Mouse (Mus musculus) ovary, postnatal 36 days (tissue): ENCODE measurements around the gene Tex14.
A peak's percentile ranks its signal among the peaks of the same experiment; 100 is the strongest.

Source experiments
- DNase-seq: peaks from one replicate; pipeline ENCODE4 v3.0.0; 2022; ENCODE audit warnings: low spot score, mixed read lengths

Tex14 gene

GRCm38 (mm10) chr11:87571361-87571950, 166.6 kb downstream of the Tex14 start:
- no peak for DNase-seq

- DNase-seq: no peak
These were observed 168.9 kb downstream of the Tex14 start for GRCm38 (mm10) chr11:87573751-87574150.

GRCm38 (mm10) chr11:87574520-87575180, 169.8 kb downstream of the Tex14 start:
- DNase-seq: no peak

- DNase-seq: no peak
These were observed 172.9 kb downstream of the Tex14 start for GRCm38 (mm10) chr11:87577601-87578248.

GRCm38 (mm10) chr11:87578249-87578962, 173.5 kb downstream of the Tex14 start:
- peak; percentile 68 for DNase-seq

- DNase-seq: no peak
These were observed 174.2 kb downstream of the Tex14 start for GRCm38 (mm10) chr11:87578963-87579601.

GRCm38 (mm10) chr11:87579713-87580112, 174.8 kb downstream of the Tex14 start:
- no peak for DNase-seq

GRCm38 (mm10) chr11:87580543-87581085, 175.7 kb downstream of the Tex14 start:
- DNase-seq: peak; percentile 52

- no peak for DNase-seq
These were observed 176.4 kb downstream of the Tex14 start for GRCm38 (mm10) chr11:87581161-87581865.

- no peak for DNase-seq
These were observed 177.3 kb downstream of the Tex14 start for GRCm38 (mm10) chr11:87581933-87582710.

GRCm38 (mm10) chr11:87583291-87584034, 178.6 kb downstream of the Tex14 start:
- no peak for DNase-seq

- peak; percentile 22 for DNase-seq
These were observed 180.0 kb downstream of the Tex14 start for GRCm38 (mm10) chr11:87584711-87585505.

- DNase-seq: no peak
These were observed 182.5 kb downstream of the Tex14 start for GRCm38 (mm10) chr11:87587211-87587874.

GRCm38 (mm10) chr11:87589605-87590004, 184.7 kb downstream of the Tex14 start:
- DNase-seq: no peak

- DNase-seq: peak; percentile 45
These were observed 186.1 kb downstream of the Tex14 start for GRCm38 (mm10) chr11:87590841-87591525.

- DNase-seq: peak; percentile 99
These were observed 186.9 kb downstream of the Tex14 start, which contains the start of gene Mtmr4 for GRCm38 (mm10) chr11:87591526-87592353. Mtmr4 (plus strand) TSS chr11:87592162.

- DNase-seq: no peak
These were observed 187.5 kb downstream of the Tex14 start for GRCm38 (mm10) chr11:87592354-87592695.
